Mouse (Mus musculus) thymus, adult 2 months (tissue): ENCODE data around the gene Erbb2. TPM values are rescaled to one million over a fixed set of nuclear protein-coding genes. Genes with fewer than 3 reads are reported as not detected.

Experiments
- DNase-seq: peaks from one replicate; pipeline ENCODE4 v3.0.0; 2021
- H3K27ac ChIP-seq: fragments of 200-500 bp; 2 replicates; pipeline ENCODE4 v1.5.1; 2012; ENCODE audit warnings: low read length, control low read depth; ENCODE audit not compliant: control insufficient read depth, insufficient read depth
- H3K27me3 ChIP-seq: fragments of 200-500 bp; 2 replicates; pipeline ENCODE4 v1.6.1; 2012; ENCODE audit warnings: mild to moderate bottlenecking, low read length, moderate library complexity, mixed read lengths; ENCODE audit not compliant: control insufficient read depth, insufficient read depth
- H3K36me3 ChIP-seq: fragments of 200-500 bp; 2 replicates; pipeline ENCODE4 v1.6.1; 2012; ENCODE audit warnings: mild to moderate bottlenecking, low read length, moderate library complexity; ENCODE audit not compliant: control insufficient read depth, insufficient read depth
- H3K4me1 ChIP-seq: fragments of 200-500 bp; replicated peaks from 2 replicates; pipeline ENCODE4 v1.6.1; 2012; ENCODE audit warnings: low read length; ENCODE audit not compliant: control insufficient read depth, insufficient read depth
- H3K4me3 ChIP-seq: fragments of 200-500 bp; 2 replicates; pipeline ENCODE4 v1.5.1; 2012; ENCODE audit warnings: mild to moderate bottlenecking, low read length, control low read depth, moderate library complexity; ENCODE audit not compliant: control insufficient read depth, insufficient read depth
- CTCF ChIP-seq: fragments of 200-500 bp; IDR thresholded peaks from 2 replicates; pipeline ENCODE4 v1.5.1; 2012; ENCODE audit warnings: mild to moderate bottlenecking, control low read depth, low read length, moderate library complexity, borderline replicate concordance; ENCODE audit not compliant: control insufficient read depth, poor library complexity, insufficient read depth; ENCODE audit errors: extremely low read depth
- POLR2A ChIP-seq: fragments of 200-500 bp; IDR thresholded peaks from 2 replicates; pipeline ENCODE4 v1.6.1; 2012; ENCODE audit warnings: mild to moderate bottlenecking, low read length, control low read depth, moderate library complexity; ENCODE audit not compliant: control insufficient read depth, poor library complexity, insufficient read depth; ENCODE audit errors: extremely low read depth
- WGBS: fragments of 180-500 bp; shearing (Covaris S2); methylation state at CpG from one replicate; pipeline ENCODE4 v1.1.7; 2018; 5-methylcytosine and 5-hydroxymethylcytosine counted together
- polyA plus RNA-seq: library from polyadenylated mRNA; depleted of rRNA; stranded (reverse); fragments of >200 nt; gene quantifications from 2 replicates; pipeline ENCODE4 v1.2.3, GENCODE M21; 2012

Erbb2 gene
- polyA plus RNA-seq, 1 experiment = 6.6 TPM

GRCm38 (mm10) chr11:98446213-98446561 lies 33.9 kb downstream of the Erbb2 start, which contains the start of gene Grb7:
Grb7 (plus strand) TSS chr11:98446394.
- no peak within 1 kb of the TSS for H3K27ac ChIP-seq
- WGBS = 23% methylated on average over 5 of the region's 5 CpGs

DNA sequence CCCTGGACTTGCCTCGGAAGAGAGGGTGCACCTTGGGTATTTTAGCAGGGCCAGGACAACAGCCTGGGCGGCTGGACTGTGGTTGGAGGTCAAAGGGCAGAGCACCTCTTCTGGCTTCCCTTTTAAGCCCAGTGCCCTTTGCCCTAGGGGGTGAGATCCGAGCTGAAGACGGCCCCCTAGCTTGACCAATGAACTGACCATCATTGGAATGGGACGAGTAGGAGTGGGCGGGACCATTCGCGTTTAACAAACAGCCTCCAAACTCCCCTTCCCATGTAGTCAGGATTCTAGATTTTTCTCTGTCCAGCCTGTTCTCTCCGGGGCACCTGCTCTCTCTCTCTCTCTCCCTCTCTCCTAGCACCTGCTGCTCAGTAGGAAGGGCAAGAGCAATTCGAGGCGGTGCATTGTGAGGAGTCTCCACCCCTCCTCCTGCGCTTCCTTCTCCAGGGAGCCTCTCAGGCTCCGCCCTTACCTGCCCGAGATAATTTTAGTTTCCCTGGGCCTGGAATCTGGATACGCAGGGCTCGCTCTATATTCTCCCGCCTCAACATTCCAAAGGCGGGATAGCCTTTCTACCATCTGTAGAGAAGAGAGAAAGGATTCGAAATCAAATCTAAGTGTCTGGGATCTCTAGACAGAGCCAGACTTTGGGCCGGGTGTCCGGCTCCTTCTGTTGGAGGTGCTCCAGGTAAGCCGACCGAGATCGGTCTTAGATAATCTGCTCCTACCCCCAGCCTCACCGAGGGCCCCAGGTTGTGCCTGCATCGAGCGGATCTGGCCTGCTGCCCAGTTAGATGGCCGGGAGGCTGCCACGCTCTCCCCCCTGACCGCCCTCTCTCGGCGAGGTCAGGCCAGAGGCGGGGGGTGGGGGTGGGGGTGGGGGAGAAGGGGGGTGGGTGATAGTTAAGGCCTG lies 34.5 kb downstream of the Erbb2 start:
- H3K4me3 ChIP-seq = no peak overlapping the region
- DNase-seq = no peak

More at GRCm38 (mm10) chr11:98446213-98446561, 33.9 kb downstream of the Erbb2 start, which contains the start of gene Grb7:
- Histone ChIP-seq H3K4me3 (no peak within 1 kb of the TSS), H3K4me1 (peaks cover 44% of the 10 kb centered on the region), H3K36me3 (no peaks in the 10 kb centered on the region), H3K27me3 (no peaks in the 10 kb centered on the region)
- TF ChIP-seq CTCF (no peak), POLR2A (no peak)
- DNase-seq = no peak

GRCm38 (mm10) chr11:98447475-98447834 lies 35.2 kb downstream of the Erbb2 start:
- no peak overlapping the region for H3K27ac ChIP-seq
- no peaks in the 10 kb centered on the region for H3K27me3 ChIP-seq
- TF ChIP-seq CTCF (no peak), POLR2A (no peak)
- DNase-seq = no peak
- H3K4me1 ChIP-seq = peaks cover 44% of the 10 kb centered on the region
- H3K36me3 ChIP-seq = no peaks in the 10 kb centered on the region
- 67% methylated on average over 7 of the region's 7 CpGs for WGBS
- H3K4me3 ChIP-seq = no peak overlapping the region

More for the DNA sequence above, 34.5 kb downstream of the Erbb2 start:
- no peaks in the 10 kb centered on the region for H3K36me3 ChIP-seq
- TF ChIP-seq POLR2A (no peak), CTCF (no peak)
- H3K4me1 ChIP-seq = peaks cover 44% of the 10 kb centered on the region
- H3K27ac ChIP-seq = no peak overlapping the region
- no peaks in the 10 kb centered on the region for H3K27me3 ChIP-seq
- WGBS = 30% methylated on average over 33 of the region's 33 CpGs

- Histone ChIP-seq H3K4me1 (peaks cover 44% of the 10 kb centered on the region), H3K27ac (0 out of 2 replicates have a peak overlapping the region, but pooled peaks have one; percentile 2), H3K4me3 (no peak overlapping the region), H3K27me3 (no peaks in the 10 kb centered on the region), H3K36me3 (no peaks in the 10 kb centered on the region)
- no peak for DNase-seq
- WGBS = 70% methylated on average over 13 of the region's 13 CpGs
- TF ChIP-seq POLR2A = no peak
- TF ChIP-seq CTCF = no peak
These were observed 36.0 kb downstream of the Erbb2 start for GRCm38 (mm10) chr11:98448191-98448790.

DNA sequence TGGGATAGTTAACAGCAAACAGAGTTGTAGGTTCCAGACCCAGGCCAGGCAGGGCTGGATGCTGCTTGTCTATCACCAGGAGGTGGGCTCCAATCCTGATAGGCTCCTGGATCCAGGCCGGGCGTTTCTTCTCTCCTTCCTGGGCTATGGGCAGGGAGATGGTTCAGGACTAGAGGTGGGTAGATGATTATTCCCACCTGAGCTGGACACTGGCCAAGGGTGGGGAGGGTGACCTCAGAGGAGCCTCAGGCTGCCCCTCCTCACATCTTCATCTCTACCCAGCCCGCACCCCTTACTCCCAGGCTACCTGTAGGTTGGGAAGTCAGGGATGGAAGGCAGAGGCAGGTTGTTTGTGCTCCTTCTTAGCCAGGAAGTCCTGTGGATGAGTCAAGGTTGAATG lies 37.1 kb downstream of the Erbb2 start:
- no peak overlapping the region for H3K4me3 ChIP-seq
- H3K4me1 ChIP-seq = peaks cover 44% of the 10 kb centered on the region
- no peaks in the 10 kb centered on the region for H3K36me3 ChIP-seq
- WGBS = 97% methylated on average over 3 of the region's 3 CpGs
- no peaks in the 10 kb centered on the region for H3K27me3 ChIP-seq
- DNase-seq = no peak
- TF ChIP-seq POLR2A = no peak
- H3K27ac ChIP-seq = no peak overlapping the region

DNA sequence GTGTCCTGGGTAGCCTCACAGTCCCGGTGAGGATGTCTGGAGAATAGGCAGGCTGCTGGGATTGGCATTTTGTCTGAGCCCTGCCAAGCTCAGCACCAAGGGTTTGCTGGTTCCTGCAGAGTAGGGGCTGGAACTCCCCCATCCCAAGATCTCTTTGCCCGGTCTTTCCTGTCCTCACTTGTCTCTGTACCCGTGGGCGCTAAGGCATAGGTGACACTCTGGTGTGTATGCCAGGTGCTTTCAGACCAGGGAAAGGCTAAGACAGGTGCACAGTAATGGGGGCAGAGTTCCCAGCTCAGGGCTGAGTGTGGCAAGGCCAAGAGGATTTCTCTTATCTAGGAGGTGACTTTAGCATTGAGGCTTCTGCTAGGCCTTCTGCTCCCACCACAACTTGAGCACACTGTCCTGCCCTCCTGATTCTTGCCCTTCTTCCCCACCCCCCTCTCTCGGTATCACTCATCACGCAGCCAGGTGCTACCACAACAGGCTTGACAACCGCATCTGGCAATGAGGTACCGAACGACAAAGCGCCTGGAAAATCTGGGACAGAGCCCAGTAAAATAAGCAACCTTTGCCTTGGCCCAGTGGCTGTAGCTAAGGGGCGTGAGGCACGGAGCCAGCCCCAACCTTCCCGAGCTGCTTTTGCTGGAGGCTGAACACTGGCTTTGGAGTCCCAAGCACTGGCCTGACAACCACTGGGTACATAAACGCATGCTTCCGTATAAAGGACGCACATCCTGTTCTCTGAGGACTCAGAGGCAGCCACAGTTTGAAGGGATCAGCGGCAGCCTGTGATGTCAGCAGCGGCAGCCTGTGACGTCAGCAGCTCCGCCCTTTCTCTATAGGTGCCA lies 37.9 kb downstream of the Erbb2 start:
- H3K36me3 ChIP-seq = no peaks in the 10 kb centered on the region
- H3K27me3 ChIP-seq = no peaks in the 10 kb centered on the region
- peaks cover 44% of the 10 kb centered on the region for H3K4me1 ChIP-seq
- H3K27ac ChIP-seq = no peak overlapping the region
- TF ChIP-seq POLR2A = no peak
- no peak for TF ChIP-seq CTCF
- WGBS = 89% methylated on average over 20 of the region's 20 CpGs
- H3K4me3 ChIP-seq = no peak overlapping the region
- no peak for DNase-seq
